Mouse (Mus musculus): ENCODE measurements around the gene Tuba1b.
"Not testable (repeated sequence)": the region's sequence is repeated elsewhere in the genome, so short reads cannot be mapped to it uniquely, and the experiment has no call there.

Tuba1b gene

GRCm38 (mm10) chr15:98922581-98922980, 11.8 kb downstream of the Tuba1b start:
- DNase-seq: no peak

GRCm38 (mm10) chr15:98921510-98921909, 12.9 kb downstream of the Tuba1b start:
- DNase-seq: no peak

GRCm38 (mm10) chr15:98918499-98918895, 15.9 kb downstream of the Tuba1b start:
- DNase-seq: not testable (repeated sequence)

- peak; percentile 98 for DNase-seq
These were observed 16.5 kb downstream of the Tuba1b start, which contains the start of gene Lmbr1l for GRCm38 (mm10) chr15:98917538-98918498. Gene Lmbr1l (minus strand): TSS chr15:98918231.

GRCm38 (mm10) chr15:98917091-98917490, 17.3 kb downstream of the Tuba1b start:
- DNase-seq: no peak

GRCm38 (mm10) chr15:98916016-98916415, 18.3 kb downstream of the Tuba1b start:
- DNase-seq: no peak

- no peak for DNase-seq
These were observed 19.5 kb downstream of the Tuba1b start for GRCm38 (mm10) chr15:98914903-98915302.

GRCm38 (mm10) chr15:98904692-98905091, 29.7 kb downstream of the Tuba1b start:
- DNase-seq: no peak

- no peak for DNase-seq
These were observed 31.8 kb downstream of the Tuba1b start for GRCm38 (mm10) chr15:98902600-98902999.

GRCm38 (mm10) chr15:98901530-98901929, 32.8 kb downstream of the Tuba1b start:
- DNase-seq: no peak

GRCm38 (mm10) chr15:98897928-98898800, 36.2 kb downstream of the Tuba1b start, which contains the start of gene Dhh:
Gene Dhh (minus strand): TSS chr15:98898540.
- no peak for DNase-seq

GRCm38 (mm10) chr15:98897495-98897894, 36.9 kb downstream of the Tuba1b start:
- no peak for DNase-seq

- DNase-seq: peak; percentile 34
These were observed 38.5 kb downstream of the Tuba1b start for GRCm38 (mm10) chr15:98895635-98896589.

GRCm38 (mm10) chr15:98894746-98895634, 39.4 kb downstream of the Tuba1b start:
- DNase-seq: no peak

- DNase-seq: peak; percentile 49
These were observed 40.2 kb downstream of the Tuba1b start, which contains the start of gene Rhebl1 for GRCm38 (mm10) chr15:98893940-98894745. Gene Rhebl1 (minus strand): TSS chr15:98894540.

- no peak for DNase-seq
These were observed 41.3 kb downstream of the Tuba1b start for GRCm38 (mm10) chr15:98893036-98893435.

GRCm38 (mm10) chr15:98891907-98892606, 42.3 kb downstream of the Tuba1b start:
- peak; percentile 48 for DNase-seq

GRCm38 (mm10) chr15:98891198-98891742, 43.1 kb downstream of the Tuba1b start:
- peak; percentile 30 for DNase-seq

- DNase-seq: no peak
These were observed 46.8 kb downstream of the Tuba1b start for GRCm38 (mm10) chr15:98887526-98887925.
